Mouse (Mus musculus) stomach, embryonic 15.5 days (tissue): Measurements from ENCODE around the gene Hist1h3e. TPM values are rescaled to one million over a fixed set of nuclear protein-coding genes. Genes with fewer than 3 reads are reported as not detected.
"Not testable (repeated sequence)": the region's sequence is repeated elsewhere in the genome, so short reads cannot be mapped to it uniquely, and the experiment has no call there.

Experiments
- ATAC-seq: fragments of 200-750 bp; cut with Nextera tagmentation; 2 replicates; pipeline ENCODE4 v1.8.0; 2017; ENCODE audit warnings: low read depth, moderate number of reproducible peaks, moderate TSS enrichment; ENCODE audit not compliant: insufficient read depth, low FRiP score
- H3K27ac ChIP-seq: fragments of 300-500 bp; sonication (generic); 2 replicates; pipeline ENCODE4 v1.5.1; 2015; ENCODE audit warnings: mild to moderate bottlenecking, inconsistent platforms
- H3K27me3 ChIP-seq: fragments of 300-500 bp; sonication (generic); replicated peaks from 2 replicates; pipeline ENCODE4 v1.6.1; 2015; ENCODE audit warnings: inconsistent platforms
- H3K36me3 ChIP-seq: fragments of 300-500 bp; sonication (generic); 2 replicates; pipeline ENCODE4 v1.6.1; 2015; ENCODE audit warnings: inconsistent platforms
- H3K4me1 ChIP-seq: fragments of 300-500 bp; sonication (generic); 2 replicates; pipeline ENCODE4 v1.6.1; 2015; ENCODE audit warnings: inconsistent platforms
- H3K4me2 ChIP-seq: fragments of 300-500 bp; sonication (generic); 2 replicates; pipeline ENCODE4 v1.6.1; 2015; ENCODE audit warnings: mild to moderate bottlenecking, inconsistent platforms
- H3K4me3 ChIP-seq: fragments of 300-500 bp; sonication (generic); replicated peaks from 2 replicates; pipeline ENCODE4 v1.5.1; 2015; ENCODE audit warnings: inconsistent platforms
- H3K9ac ChIP-seq: fragments of 300-500 bp; sonication (generic); 2 replicates; pipeline ENCODE4 v1.6.1; 2015; ENCODE audit warnings: inconsistent platforms
- H3K9me3 ChIP-seq: fragments of 300-500 bp; sonication (generic); 2 replicates; pipeline ENCODE4 v1.6.1; 2016; ENCODE audit warnings: inconsistent platforms
- WGBS: fragments of 180-500 bp; shearing (Covaris S2); methylation state at CpG from one replicate; pipeline ENCODE4 v1.1.7; 2015; 5-methylcytosine and 5-hydroxymethylcytosine counted together
- polyA plus RNA-seq: library from polyadenylated mRNA; unstranded; fragments of >200 nt; fragmentation: Nextera tagmentation; extraction: Ambion mirVana; gene quantifications from 2 replicates; pipeline ENCODE4 v1.2.1, GENCODE M21; 2015

Hist1h3e gene
- 6.7 TPM in 2 replicates for polyA plus RNA-seq

DNA sequence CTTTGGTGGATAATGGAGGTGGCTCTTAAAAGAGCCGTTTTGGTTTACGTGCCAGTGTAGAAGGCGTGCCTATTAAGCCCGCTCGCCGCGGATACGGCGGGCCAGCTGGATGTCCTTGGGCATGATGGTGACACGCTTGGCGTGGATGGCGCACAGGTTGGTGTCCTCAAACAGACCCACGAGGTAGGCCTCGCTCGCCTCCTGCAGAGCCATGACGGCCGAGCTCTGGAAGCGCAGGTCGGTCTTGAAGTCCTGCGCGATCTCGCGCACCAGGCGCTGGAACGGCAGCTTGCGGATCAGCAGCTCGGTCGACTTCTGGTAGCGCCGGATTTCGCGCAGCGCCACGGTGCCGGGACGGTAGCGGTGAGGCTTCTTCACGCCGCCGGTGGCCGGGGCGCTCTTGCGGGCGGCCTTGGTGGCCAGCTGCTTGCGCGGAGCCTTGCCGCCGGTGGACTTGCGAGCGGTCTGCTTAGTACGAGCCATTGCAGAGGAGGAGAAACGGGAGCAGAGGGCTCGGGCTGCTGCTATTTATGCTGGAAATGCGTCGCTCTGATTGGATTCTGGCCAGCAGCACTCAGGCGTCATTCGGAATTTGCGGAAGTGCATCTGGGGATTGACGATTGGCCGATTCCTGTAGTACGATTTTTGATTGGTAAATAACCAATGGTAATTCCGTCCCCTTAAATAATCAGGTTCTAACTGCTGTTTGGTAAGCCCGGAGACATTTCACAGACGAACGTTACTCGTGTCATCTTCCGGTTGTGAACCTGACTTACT, at the start of gene Hist1h3e:
TSS of gene Hist1h3e (minus strand) at position 487 of the 777 bp plus-strand sequence.
- H3K4me1 ChIP-seq, H3K36me3 ChIP-seq, H3K9me3 ChIP-seq, H3K27me3 ChIP-seq: not testable (repeated sequence)
- peak within 1 kb of the TSS; percentile 98 for H3K27ac ChIP-seq
- WGBS: under 1% methylated on average over 62 of the region's 67 CpGs
- H3K9ac ChIP-seq: 0 out of 2 replicates have a peak within 1 kb of the TSS, but pooled peaks have one; percentile 5
- H3K4me3 ChIP-seq: peak within 1 kb of the TSS; percentile 45
- peak; percentile 92 for ATAC-seq
- H3K4me2 ChIP-seq: peak within 1 kb of the TSS; percentile 70

GRCm38 (mm10) chr13:23611638-23612037, 49.5 kb upstream of the Hist1h3e start:
- Histone ChIP-seq H3K27me3 (no peaks in the 10 kb centered on the region), H3K9ac (no peak overlapping the region), H3K9me3 (no peaks in the 10 kb centered on the region), H3K4me3 (no peak overlapping the region), H3K4me1 (no peaks in the 10 kb centered on the region), H3K36me3 (no peaks in the 10 kb centered on the region), H3K4me2 (no peak overlapping the region), H3K27ac (no peak overlapping the region)
- WGBS: 89% methylated on average over 3 of the region's 3 CpGs
- ATAC-seq: no peak

- 67% methylated on average over 2 of the region's 2 CpGs for WGBS
- no peak for ATAC-seq
- Histone ChIP-seq H3K27me3 (no peaks in the 10 kb centered on the region), H3K9ac (no peak overlapping the region), H3K4me1 (no peaks in the 10 kb centered on the region), H3K4me3 (no peak overlapping the region), H3K36me3 (no peaks in the 10 kb centered on the region), H3K27ac (no peak overlapping the region), H3K9me3 (no peaks in the 10 kb centered on the region), H3K4me2 (no peak overlapping the region)
Measured at GRCm38 (mm10) chr13:23610393-23610792, 48.2 kb upstream of the Hist1h3e start.

DNA sequence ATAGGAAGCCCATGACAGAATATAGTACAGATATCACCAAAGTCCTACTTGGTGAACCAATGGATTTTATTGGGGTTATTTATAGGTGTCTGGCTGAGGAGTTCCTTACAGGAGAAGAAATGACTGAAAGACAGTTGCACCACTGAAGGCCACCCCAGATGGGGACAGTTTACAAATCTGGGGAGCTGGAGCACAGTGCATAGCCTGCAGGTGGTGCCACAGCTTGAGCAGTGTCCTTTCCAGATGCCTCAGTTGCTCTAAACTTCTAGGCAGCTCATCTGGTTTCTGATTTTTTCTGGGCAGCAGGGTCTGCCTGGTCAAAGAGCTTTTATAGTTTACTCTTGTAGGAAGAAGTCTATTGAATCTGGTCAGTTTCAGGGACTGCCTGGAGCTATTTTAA, 47.7 kb upstream of the Hist1h3e start:
- Histone ChIP-seq H3K36me3 (no peaks in the 10 kb centered on the region), H3K4me3 (no peak overlapping the region), H3K4me2 (no peak overlapping the region), H3K27ac (no peak overlapping the region), H3K4me1 (no peaks in the 10 kb centered on the region), H3K9me3 (no peaks in the 10 kb centered on the region), H3K27me3 (no peaks in the 10 kb centered on the region), H3K9ac (no peak overlapping the region)
- no peak for ATAC-seq

DNA sequence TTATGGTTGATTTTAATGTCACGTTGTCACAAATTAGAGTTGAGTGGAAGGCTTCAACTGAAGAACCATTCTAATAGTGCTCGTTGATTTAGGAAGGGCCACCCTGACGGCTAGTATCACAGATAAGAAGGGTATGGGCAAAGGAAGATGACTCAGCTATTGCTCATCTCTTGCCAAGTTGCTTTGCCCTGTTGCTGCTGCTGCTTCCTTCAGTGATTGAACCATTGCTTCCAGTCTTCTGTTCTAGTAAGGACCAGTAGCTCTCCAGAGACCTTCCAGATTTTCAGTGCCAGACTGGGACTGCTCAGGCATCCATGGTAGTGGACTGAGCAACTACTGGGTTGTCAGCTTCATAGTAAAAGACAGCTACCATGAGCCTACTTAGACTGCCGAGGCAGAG, 47.0 kb upstream of the Hist1h3e start:
- no peaks in the 10 kb centered on the region for H3K36me3 ChIP-seq
- no peak overlapping the region for H3K4me2 ChIP-seq
- no peak overlapping the region for H3K27ac ChIP-seq
- no peak for ATAC-seq
- H3K9me3 ChIP-seq: no peaks in the 10 kb centered on the region
- WGBS: 80% methylated on average over 4 of the region's 4 CpGs
- H3K9ac ChIP-seq: no peak overlapping the region
- H3K27me3 ChIP-seq: no peaks in the 10 kb centered on the region
- H3K4me3 ChIP-seq: no peak overlapping the region
- H3K4me1 ChIP-seq: no peaks in the 10 kb centered on the region

DNA sequence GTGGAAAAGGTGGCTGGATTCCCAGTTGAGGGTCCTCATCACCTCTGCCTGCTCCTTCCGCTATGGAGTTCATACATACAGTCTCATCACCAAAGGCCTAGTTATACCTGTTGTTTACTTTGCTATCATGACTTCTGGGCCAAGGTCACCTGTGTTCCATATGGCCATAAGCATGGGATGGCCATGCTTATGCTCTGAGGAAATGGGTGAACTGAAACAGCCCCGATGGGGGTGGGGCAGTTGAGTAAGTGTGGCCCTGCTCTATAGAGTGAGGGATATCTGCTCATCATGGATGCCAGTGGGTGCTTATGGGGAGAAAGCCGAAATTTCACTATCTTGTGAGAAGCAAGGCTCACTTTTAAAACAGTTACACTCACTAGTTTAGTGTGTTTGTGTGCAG, 42.9 kb upstream of the Hist1h3e start:
- Histone ChIP-seq H3K36me3 (no peaks in the 10 kb centered on the region), H3K4me3 (no peak overlapping the region), H3K27me3 (no peaks in the 10 kb centered on the region), H3K9me3 (no peaks in the 10 kb centered on the region), H3K27ac (no peak overlapping the region), H3K4me2 (no peak overlapping the region), H3K9ac (no peak overlapping the region), H3K4me1 (no peaks in the 10 kb centered on the region)
- no peak for ATAC-seq
- WGBS: 92% methylated on average over 3 of the region's 3 CpGs

DNA sequence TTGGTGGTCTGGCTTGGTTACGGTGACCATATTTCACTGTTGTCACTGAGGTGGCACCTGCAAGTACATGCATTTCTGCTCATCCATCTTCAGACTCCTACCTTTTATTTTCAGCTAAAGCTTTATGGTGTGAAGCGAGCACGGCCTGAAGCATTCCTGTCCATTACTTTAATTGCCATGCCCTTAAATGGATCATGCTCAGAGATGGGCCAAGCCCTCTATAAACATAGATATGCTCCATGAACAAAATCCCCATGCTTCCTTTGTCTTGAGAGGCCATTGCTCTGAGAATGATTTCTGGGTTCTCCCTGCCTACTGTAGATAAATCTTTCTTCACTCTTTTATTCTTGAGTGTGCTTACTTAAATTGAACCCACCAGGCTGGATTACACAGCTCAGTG, 42.3 kb upstream of the Hist1h3e start:
- Histone ChIP-seq H3K27me3 (no peaks in the 10 kb centered on the region), H3K27ac (no peak overlapping the region), H3K9me3 (no peaks in the 10 kb centered on the region), H3K4me3 (no peak overlapping the region), H3K4me1 (no peaks in the 10 kb centered on the region), H3K4me2 (no peak overlapping the region), H3K9ac (no peak overlapping the region), H3K36me3 (no peaks in the 10 kb centered on the region)
- ATAC-seq: no peak
- 78% methylated on average over 3 of the region's 3 CpGs for WGBS

- Histone ChIP-seq H3K4me1 (no peaks in the 10 kb centered on the region), H3K27me3 (no peaks in the 10 kb centered on the region), H3K27ac (no peak overlapping the region), H3K9me3 (no peaks in the 10 kb centered on the region), H3K36me3 (no peaks in the 10 kb centered on the region), H3K9ac (no peak overlapping the region), H3K4me2 (no peak overlapping the region), H3K4me3 (no peak overlapping the region)
- 69% methylated on average over 7 of the region's 7 CpGs for WGBS
- no peak for ATAC-seq
Measured at GRCm38 (mm10) chr13:23603182-23603699, 41.1 kb upstream of the Hist1h3e start.

- ATAC-seq: no peak; the same call in 1 of the 2 replicates
Measured at GRCm38 (mm10) chr13:23597957-23598356, 35.8 kb upstream of the Hist1h3e start.

DNA sequence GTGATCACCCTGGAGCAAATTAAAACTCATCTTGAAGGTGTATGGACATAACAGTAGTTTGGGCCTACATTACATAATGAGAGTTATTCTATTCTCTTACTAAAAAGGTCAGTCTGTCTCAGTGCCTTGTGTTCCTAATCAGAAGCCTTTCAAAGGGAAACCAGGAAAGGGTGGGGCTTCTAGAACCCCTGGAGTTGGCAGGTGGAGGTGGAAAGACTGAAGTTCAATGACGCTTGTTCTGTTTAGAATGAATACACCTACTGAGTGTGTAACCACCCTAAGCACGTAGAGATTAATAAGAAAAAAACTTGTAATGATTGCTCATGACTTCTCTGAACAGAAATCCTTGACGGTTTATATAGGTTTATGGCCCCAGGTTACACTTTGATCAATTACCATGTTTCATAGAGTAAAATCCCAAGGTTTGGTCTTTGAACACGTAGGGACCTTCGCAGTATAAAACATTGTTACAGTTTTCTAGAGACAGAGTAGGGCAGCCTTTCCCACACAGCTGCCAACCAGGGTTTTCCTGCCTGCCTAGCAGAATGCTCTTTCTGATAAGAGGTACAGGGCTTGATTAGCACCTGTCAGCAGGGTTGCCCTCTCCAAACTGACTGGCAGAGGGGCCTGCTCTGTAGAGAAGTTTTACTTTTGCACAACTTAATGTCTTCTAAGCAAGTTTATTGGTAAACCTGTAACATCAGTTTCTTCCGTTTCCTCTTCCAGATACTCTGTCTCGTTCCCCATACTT, 33.6 kb upstream of the Hist1h3e start:
- no peaks in the 10 kb centered on the region for H3K27me3 ChIP-seq
- peak overlapping the region; percentile 21; the same call in 1 of the 2 replicates for H3K27ac ChIP-seq
- WGBS: 73% methylated on average over 7 of the region's 7 CpGs
- H3K4me3 ChIP-seq: no peak overlapping the region
- no peaks in the 10 kb centered on the region for H3K4me1 ChIP-seq
- no peaks in the 10 kb centered on the region for H3K36me3 ChIP-seq
- no peak overlapping the region for H3K9ac ChIP-seq
- no peaks in the 10 kb centered on the region for H3K9me3 ChIP-seq
- H3K4me2 ChIP-seq: no peak overlapping the region
- peak; percentile 72; the same call in 1 of the 2 replicates for ATAC-seq

More at GRCm38 (mm10) chr13:23597957-23598356, 35.8 kb upstream of the Hist1h3e start:
- no peaks in the 10 kb centered on the region for H3K9me3 ChIP-seq
- no peak overlapping the region for H3K9ac ChIP-seq
- H3K4me3 ChIP-seq: no peak overlapping the region
- no peak overlapping the region for H3K4me2 ChIP-seq
- H3K27me3 ChIP-seq: no peaks in the 10 kb centered on the region
- no peak overlapping the region; the same call in 1 of the 2 replicates for H3K27ac ChIP-seq
- 7% methylated on average over 9 of the region's 9 CpGs for WGBS
- H3K36me3 ChIP-seq: no peaks in the 10 kb centered on the region
- H3K4me1 ChIP-seq: no peaks in the 10 kb centered on the region

- Histone ChIP-seq H3K4me2 (no peak overlapping the region), H3K4me3 (no peak overlapping the region), H3K27ac (0 out of 2 replicates have a peak overlapping the region, but pooled peaks have one; percentile 4), H3K9me3 (no peaks in the 10 kb centered on the region), H3K9ac (no peak overlapping the region), H3K27me3 (no peaks in the 10 kb centered on the region), H3K4me1 (no peaks in the 10 kb centered on the region), H3K36me3 (no peaks in the 10 kb centered on the region)
- no peak for ATAC-seq
- WGBS: 77% methylated on average over 2 of the region's 2 CpGs
Measured at GRCm38 (mm10) chr13:23595185-23595584, 33.0 kb upstream of the Hist1h3e start.
